ENCODE assay signal across 9 mouse cellular contexts in the genomic region with DNA sequence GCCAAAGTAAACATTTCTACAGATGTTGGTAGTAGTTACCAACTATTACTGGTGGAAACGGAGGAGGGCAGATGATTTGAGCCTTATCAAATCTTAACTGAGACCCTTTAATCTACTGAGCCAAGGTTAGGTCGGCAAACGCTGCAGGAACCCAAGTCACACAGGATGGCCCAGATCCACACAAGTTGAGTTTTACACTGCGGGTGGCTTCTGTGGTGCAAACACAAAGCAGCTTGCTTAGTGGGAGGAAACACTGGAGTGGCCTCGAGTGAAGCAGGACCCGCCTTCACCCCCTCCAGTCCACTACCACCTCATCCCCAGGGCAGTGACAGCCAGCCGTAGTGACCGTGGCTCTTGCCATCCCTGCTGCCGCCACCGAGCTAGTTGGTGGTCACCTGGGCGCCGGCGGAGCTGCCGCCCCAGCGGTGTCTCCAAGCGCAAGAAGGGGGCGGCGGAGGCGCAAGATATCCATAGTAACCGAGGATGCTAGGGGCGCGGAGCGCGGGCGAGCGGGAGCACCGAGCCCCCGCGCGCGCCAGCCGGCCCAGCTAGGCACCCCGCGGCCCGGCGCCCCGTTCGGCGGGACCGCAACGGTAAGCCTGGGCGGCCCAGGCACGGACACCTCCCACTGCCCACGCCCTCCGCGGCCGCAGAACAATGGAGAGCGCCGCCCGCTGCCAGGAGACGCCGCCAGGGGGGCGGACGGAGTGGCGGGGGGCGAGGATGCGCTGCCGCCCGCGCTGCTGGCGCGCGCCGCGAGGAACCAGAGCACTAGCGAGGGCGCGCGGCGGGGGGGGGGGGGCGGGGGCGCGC.
A peak's percentile ranks its signal among the peaks of the same experiment; 100 is the strongest.
DNase-seq lines count a peak whose midpoint lies in the region; ATAC-seq and TF ChIP-seq lines count a peak whose summit lies in the region.
"Had no signal": no experiment of that assay in that cellular context is flagged by ENCODE, and none has a peak within 500 bp of the region (broad histone marks: within the 10 kb centered on the region; RNA-seq: fewer than 3 reads in every experiment).

No protein-coding gene starts in this region.

- peak overlapping the region; percentile 85 for H3K27ac ChIP-seq in forebrain, postnatal 0 days (ENCODE audit: low read depth, low read length)
- H3K27ac ChIP-seq in midbrain, embryonic 15.5 days, result peak overlapping the region; percentile 95

- H3K36me3 ChIP-seq in forebrain, postnatal 0 days (ENCODE audit: insufficient read depth), result no peaks in the 10 kb centered on the region
- H3K36me3 ChIP-seq in midbrain, embryonic 15.5 days (replicated peaks), result no peaks in the 10 kb centered on the region

- DNase-seq in heart, adult 11 months, result peak; percentile 83
- DNase-seq in heart, adult 18-20 months, result no peak
- DNase-seq in cerebellum, adult 11-12 months, result peak; percentile 53
- DNase-seq in forebrain, postnatal 0 days, result peak; percentile 80
- DNase-seq in layer of hippocampus, postnatal 14 days (ENCODE audit: low spot score in 2 of 2), result peak; percentile 37 to 60
- no peak for DNase-seq in T-cell, adult 2 months (ENCODE audit: low spot score)
- no peak for DNase-seq in thymus, postnatal 0 days (ENCODE audit: low spot score)

- H3K4me3 ChIP-seq in forebrain, postnatal 0 days (ENCODE audit: low read depth, low read length), result peak overlapping the region; percentile 81
- peak overlapping the region; percentile 65 for H3K4me3 ChIP-seq in midbrain, embryonic 15.5 days
- H3K4me3 ChIP-seq: erythroblast, embryonic 14.5 days had no signal

- peaks cover 6% of the 10 kb centered on the region; the same call in 1 of the 2 replicates for H3K4me1 ChIP-seq in forebrain, postnatal 0 days (ENCODE audit: insufficient read depth)
- peaks cover 28% of the 10 kb centered on the region for H3K4me1 ChIP-seq in midbrain, embryonic 15.5 days

- H3K9me3 ChIP-seq in forebrain, postnatal 0 days (ENCODE audit: low read length), result no peaks in the 10 kb centered on the region
- H3K9me3 ChIP-seq in midbrain, embryonic 15.5 days, result no peaks in the 10 kb centered on the region

- ATAC-seq in forebrain, postnatal 0 days, result peak; percentile 80
- peak; percentile 88 for ATAC-seq in midbrain, embryonic 15.5 days (replicated peaks)

- TF ChIP-seq CTCF in forebrain, postnatal 0 days (IDR thresholded peaks at IDR 0.05; ENCODE audit: low read depth), result 0 out of 2 replicates have a peak, but pooled peaks have one; percentile 19

- peaks cover 3% of the 10 kb centered on the region; the same call in 1 of the 2 replicates for H3K27me3 ChIP-seq in forebrain, postnatal 0 days (ENCODE audit: insufficient read depth, low read length)
- H3K27me3 ChIP-seq in midbrain, embryonic 15.5 days (replicated peaks), result peaks cover 3% of the 10 kb centered on the region; the same call in 1 of the 2 replicates

- peak overlapping the region; percentile 76 for H3K9ac ChIP-seq in forebrain, postnatal 0 days
- peak overlapping the region; percentile 61 for H3K9ac ChIP-seq in midbrain, embryonic 15.5 days

- WGBS in forebrain, postnatal 0 days, result 7% methylated on average over 42 of the region's 73 CpGs
- under 1% methylated on average over 53 of the region's 73 CpGs for WGBS in midbrain, embryonic 15.5 days

- peak overlapping the region; percentile 79 for H3K4me2 ChIP-seq in forebrain, postnatal 0 days (ENCODE audit: low read depth)
- H3K4me2 ChIP-seq in midbrain, embryonic 15.5 days, result peak overlapping the region; percentile 55

Comparison
In these comparisons a context has a peak if more than half of its experiments do, and no peak if none do; other contexts are left out.
1. DNase-seq: peak in heart, adult 11 months (single experiment), cerebellum, adult 11-12 months (single experiment), forebrain, postnatal 0 days (single experiment) and layer of hippocampus, postnatal 14 days (2 of 2); none in heart, adult 18-20 months (0 of 2), T-cell, adult 2 months (single experiment) and thymus, postnatal 0 days (single experiment).